Mouse (Mus musculus) embryonic facial prominence, embryonic 14.5 days (tissue): Measurements from ENCODE around the gene Rabgap1l. TPM values are rescaled to one million over a fixed set of nuclear protein-coding genes. Genes with fewer than 3 reads are reported as not detected.

Experiments used
- ATAC-seq: fragments of 200-750 bp; cut with Nextera tagmentation; 2 replicates; pipeline ENCODE4 v1.8.0; 2017; ENCODE audit warnings: low read depth, moderate number of reproducible peaks, moderate TSS enrichment
- DNase-seq: peaks from one replicate; pipeline ENCODE4 v3.0.0-alpha.2; 2015; ENCODE audit warnings: low spot score
- H3K27ac ChIP-seq: fragments of 300-500 bp; sonication (generic); replicated peaks from 2 replicates; pipeline ENCODE4 v1.5.1; 2014; ENCODE audit warnings: low read depth, mild to moderate bottlenecking, low read length, moderate library complexity
- H3K27me3 ChIP-seq: fragments of 300-500 bp; sonication (generic); replicated peaks from 2 replicates; pipeline ENCODE4 v1.6.1; 2014; ENCODE audit warnings: low read length; ENCODE audit not compliant: control insufficient read depth, insufficient read depth
- H3K36me3 ChIP-seq: fragments of 300-500 bp; sonication (generic); 2 replicates; pipeline ENCODE4 v1.6.1; 2014; ENCODE audit warnings: low read length, mixed read lengths; ENCODE audit not compliant: control insufficient read depth, insufficient read depth
- H3K4me1 ChIP-seq: fragments of 300-500 bp; sonication (generic); 2 replicates; pipeline ENCODE4 v1.6.1; 2014; ENCODE audit warnings: antibody characterized with exemption, low read length; ENCODE audit not compliant: control insufficient read depth, insufficient read depth
- H3K4me2 ChIP-seq: fragments of 300-500 bp; sonication (generic); 2 replicates; pipeline ENCODE4 v1.6.1; 2014; ENCODE audit warnings: low read depth, mild to moderate bottlenecking, low read length, moderate library complexity, mixed read lengths
- H3K4me3 ChIP-seq: fragments of 300-500 bp; sonication (generic); 2 replicates; pipeline ENCODE4 v1.5.1; 2014; ENCODE audit warnings: low read depth, mild to moderate bottlenecking, low read length
- H3K9ac ChIP-seq: fragments of 300-500 bp; sonication (generic); 2 replicates; pipeline ENCODE4 v1.6.1; 2014; ENCODE audit warnings: low read depth, mild to moderate bottlenecking, low read length, moderate library complexity, mixed read lengths
- H3K9me3 ChIP-seq: fragments of 300-500 bp; sonication (generic); 2 replicates; pipeline ENCODE4 v1.6.1; 2016; ENCODE audit warnings: low read length; ENCODE audit not compliant: control insufficient read depth
- whole genome bisulfite sequencing: fragments of 180-500 bp; shearing (Covaris S2); extraction: QIAGEN DNeasy Blood & Tissue Kit; methylation state at CpG from one replicate; pipeline ENCODE4 v1.1.7; 2014; 5-methylcytosine and 5-hydroxymethylcytosine counted together
- polyA plus RNA-seq: library from polyadenylated mRNA; unstranded; fragments of >200 nt; fragmentation: Nextera tagmentation; extraction: Ambion mirVana; gene quantifications from 2 replicates; pipeline ENCODE4 v1.2.1, GENCODE M21; 2014

Gene Rabgap1l
- polyA plus RNA-seq, 1 experiment from 2014 or later, result 16.3 TPM

- Histone ChIP-seq H3K9ac (no peak overlapping the region), H3K4me1 (peaks cover 4% of the 10 kb centered on the region; the same call in 1 of the 2 replicates), H3K27me3 (no peaks in the 10 kb centered on the region), H3K4me3 (no peak overlapping the region), H3K36me3 (no peaks in the 10 kb centered on the region), H3K9me3 (no peaks in the 10 kb centered on the region), H3K27ac (no peak overlapping the region), H3K4me2 (no peak overlapping the region)
- peak; percentile 94 for DNase-seq
- ATAC-seq, result peak; percentile 90
- WGBS, result 12% methylated on average over 1 of the region's 1 CpGs
These were observed 99.9 kb downstream of the Rabgap1l start for GRCm38 (mm10) chr1:160693094-160693447.

DNA sequence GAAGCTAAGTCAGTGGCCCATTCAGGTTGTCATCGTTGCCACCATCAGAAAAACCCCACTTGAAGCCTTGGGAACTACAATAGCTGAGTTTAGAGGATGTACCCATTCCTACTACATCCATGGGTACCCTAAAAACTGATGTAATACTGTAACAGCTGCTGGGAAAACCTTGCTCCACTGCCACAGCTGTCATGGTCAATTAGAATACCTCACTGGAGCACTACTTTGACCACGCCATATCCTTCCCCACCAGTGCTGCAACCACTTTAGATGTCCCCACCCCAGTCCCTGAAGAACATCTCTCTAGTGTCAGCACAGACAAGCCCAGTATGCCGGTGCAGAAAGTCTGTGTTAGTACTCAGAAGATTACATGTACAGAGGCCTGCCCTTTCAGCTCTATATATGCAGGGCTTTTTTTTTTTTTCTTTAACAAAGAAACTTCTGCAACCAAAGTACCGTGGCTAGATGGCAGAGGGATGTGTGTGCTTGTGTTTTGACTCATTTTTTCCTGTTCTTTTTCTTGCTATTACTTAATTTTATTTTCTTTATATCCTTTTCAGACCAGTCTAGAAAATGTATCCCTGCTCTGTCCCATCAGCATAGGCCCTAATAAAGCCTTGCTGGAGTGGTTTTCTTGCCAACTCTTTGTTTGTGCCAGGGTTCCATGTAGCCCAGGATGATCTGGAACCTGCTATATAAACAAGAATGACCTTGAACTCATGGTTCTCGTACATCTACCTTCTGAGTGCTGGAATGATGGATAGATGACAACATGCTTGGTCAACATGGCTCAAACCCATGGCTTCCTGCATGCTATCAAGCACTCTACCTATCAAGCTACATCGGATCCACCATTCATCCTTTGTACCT is 100.6 kb downstream of the Rabgap1l start:
- 87% methylated on average over 6 of the region's 6 CpGs for WGBS
- no peak overlapping the region for H3K4me2 ChIP-seq
- H3K9ac ChIP-seq, result no peak overlapping the region

DNA sequence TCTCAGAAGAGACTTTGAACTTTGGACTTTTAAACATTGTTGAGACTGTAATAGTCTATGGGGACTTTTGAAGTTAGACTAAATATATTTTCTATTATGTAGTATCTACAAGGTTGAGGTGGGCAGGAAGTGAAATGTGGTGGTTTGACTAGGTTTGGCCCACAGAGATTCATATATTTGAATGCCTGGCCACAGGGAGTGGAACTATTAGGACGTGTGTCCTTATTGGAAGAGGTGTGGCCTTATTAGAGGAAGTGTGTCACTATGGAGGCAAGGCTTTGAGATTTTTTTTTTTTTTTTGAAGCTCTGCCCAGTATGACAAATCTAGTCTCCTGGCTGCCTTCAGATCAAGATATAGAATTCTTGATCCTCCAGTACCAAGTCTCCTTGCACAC is 101.8 kb downstream of the Rabgap1l start:
- Histone ChIP-seq H3K27me3 (no peaks in the 10 kb centered on the region), H3K36me3 (no peaks in the 10 kb centered on the region), H3K9ac (no peak overlapping the region), H3K27ac (no peak overlapping the region), H3K9me3 (no peaks in the 10 kb centered on the region), H3K4me2 (no peak overlapping the region), H3K4me3 (no peak overlapping the region), H3K4me1 (peaks cover 4% of the 10 kb centered on the region; the same call in 1 of the 2 replicates)
- no peak for ATAC-seq
- 92% methylated on average over 1 of the region's 1 CpGs for WGBS
- no peak for DNase-seq

More for the DNA sequence above, 100.6 kb downstream of the Rabgap1l start:
- no peaks in the 10 kb centered on the region for H3K27me3 ChIP-seq
- H3K4me3 ChIP-seq, result no peak overlapping the region
- no peak overlapping the region for H3K27ac ChIP-seq
- DNase-seq (peak; percentile 12), ATAC-seq (no peak)
- no peaks in the 10 kb centered on the region for H3K36me3 ChIP-seq
- no peaks in the 10 kb centered on the region for H3K9me3 ChIP-seq
- H3K4me1 ChIP-seq, result peaks cover 4% of the 10 kb centered on the region; the same call in 1 of the 2 replicates

DNA sequence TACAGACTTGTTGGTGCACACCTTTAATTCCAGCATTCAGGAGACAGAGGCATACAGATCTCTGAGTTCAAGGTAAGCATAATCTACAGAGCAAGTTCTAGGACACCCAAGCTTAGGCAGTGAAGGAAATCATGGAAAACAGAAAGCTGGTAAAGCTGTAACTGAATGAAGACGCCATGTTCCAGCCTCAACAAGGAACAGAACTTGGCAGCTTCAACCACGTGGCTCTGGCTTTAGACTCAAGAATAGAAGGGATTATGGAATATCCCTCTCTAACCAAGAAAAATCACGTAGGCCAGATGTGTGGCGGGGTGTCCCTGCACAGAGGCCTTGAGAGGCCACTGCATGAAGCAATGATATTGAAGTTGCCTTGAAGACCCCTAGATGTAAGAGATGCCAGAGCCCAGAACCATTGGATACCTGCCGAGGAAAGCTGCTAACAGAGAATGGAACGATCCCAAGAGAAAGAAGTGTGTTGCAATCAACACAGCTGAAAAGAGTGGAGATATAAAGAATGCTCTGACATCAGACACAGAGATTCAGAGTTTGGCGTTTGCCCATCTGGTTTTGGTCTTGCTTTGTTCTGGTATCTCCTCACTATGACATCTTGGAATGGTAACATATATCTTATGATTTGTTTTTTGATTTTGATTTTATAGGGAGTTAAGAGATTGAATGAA is 102.4 kb downstream of the Rabgap1l start:
- H3K9ac ChIP-seq, result no peak overlapping the region
- WGBS, result 93% methylated on average over 7 of the region's 7 CpGs
- H3K4me2 ChIP-seq, result no peak overlapping the region
- no peaks in the 10 kb centered on the region for H3K36me3 ChIP-seq
- H3K9me3 ChIP-seq, result 0 out of 2 replicates have a peak, but pooled peaks cover under 1% of the 10 kb centered on the region
- DNase-seq (no peak), ATAC-seq (no peak)
- H3K4me3 ChIP-seq, result no peak overlapping the region
- no peak overlapping the region for H3K27ac ChIP-seq
- H3K4me1 ChIP-seq, result peaks cover 4% of the 10 kb centered on the region; the same call in 1 of the 2 replicates
- no peaks in the 10 kb centered on the region for H3K27me3 ChIP-seq

GRCm38 (mm10) chr1:160689511-160689910 is 103.5 kb downstream of the Rabgap1l start:
- Histone ChIP-seq H3K4me1 (peaks cover 4% of the 10 kb centered on the region; the same call in 1 of the 2 replicates), H3K27me3 (no peaks in the 10 kb centered on the region), H3K27ac (no peak overlapping the region), H3K4me3 (no peak overlapping the region), H3K9me3 (0 out of 2 replicates have a peak, but pooled peaks cover 3% of the 10 kb centered on the region), H3K36me3 (no peaks in the 10 kb centered on the region), H3K4me2 (no peak overlapping the region), H3K9ac (no peak overlapping the region)
- ATAC-seq (no peak), DNase-seq (no peak)

DNA sequence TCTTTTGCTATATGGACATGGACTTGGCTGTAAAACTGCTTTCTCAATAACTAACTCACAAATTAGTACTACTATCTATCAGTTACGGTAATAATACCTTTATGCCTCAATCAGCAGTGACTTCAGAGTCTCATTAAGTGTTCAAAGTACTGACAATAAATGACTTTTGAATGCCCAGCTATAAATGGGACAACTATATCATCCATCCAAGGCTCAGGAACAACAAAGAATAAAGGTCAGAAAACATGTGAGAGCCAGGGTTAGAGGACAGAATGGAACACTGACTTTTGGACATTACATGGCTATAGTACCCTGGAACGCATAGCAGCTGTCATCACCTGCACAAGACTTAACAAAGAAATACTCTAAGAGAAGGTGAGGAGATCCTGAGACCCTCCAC is 108.8 kb downstream of the Rabgap1l start:
- Histone ChIP-seq H3K27ac (no peak overlapping the region), H3K27me3 (no peaks in the 10 kb centered on the region), H3K4me3 (no peak overlapping the region), H3K36me3 (no peaks in the 10 kb centered on the region), H3K9me3 (0 out of 2 replicates have a peak, but pooled peaks cover 3% of the 10 kb centered on the region), H3K4me2 (no peak overlapping the region), H3K9ac (no peak overlapping the region), H3K4me1 (no peaks in the 10 kb centered on the region)
- DNase-seq (no peak), ATAC-seq (no peak)
- 92% methylated on average over 2 of the region's 2 CpGs for WGBS

DNA sequence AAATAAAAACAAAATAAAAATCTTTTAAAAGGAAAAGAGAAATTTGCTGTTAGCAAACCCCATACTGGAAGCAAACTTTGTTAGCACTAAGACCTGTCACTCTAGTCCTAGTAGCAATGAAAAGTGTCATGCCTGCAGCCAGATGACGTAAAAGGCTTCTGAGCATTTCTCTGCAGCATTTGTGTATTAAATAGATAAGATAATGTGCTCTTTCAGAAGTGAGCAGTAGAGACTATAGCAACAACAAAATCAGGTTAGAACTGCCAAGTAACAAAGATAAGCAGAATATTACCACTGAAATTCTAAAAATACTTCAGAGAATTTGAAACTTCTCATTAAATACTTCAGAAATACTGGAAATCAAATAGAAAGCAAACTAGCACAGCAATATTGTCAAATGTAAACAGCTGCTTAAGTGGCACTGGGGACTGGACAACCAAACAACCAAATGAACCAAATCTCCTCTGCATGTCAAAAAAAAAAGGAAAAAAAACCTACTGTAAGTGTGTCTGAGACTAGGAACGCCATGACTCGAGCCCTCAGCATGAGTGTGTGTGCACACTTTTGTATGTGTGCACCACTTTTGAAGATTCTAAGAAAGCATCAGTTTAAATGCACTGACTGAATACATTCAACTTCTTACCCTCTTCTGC is 111.5 kb downstream of the Rabgap1l start:
- Histone ChIP-seq H3K4me1 (no peaks in the 10 kb centered on the region), H3K4me3 (no peak overlapping the region), H3K4me2 (no peak overlapping the region), H3K36me3 (no peaks in the 10 kb centered on the region), H3K9ac (no peak overlapping the region), H3K27ac (no peak overlapping the region), H3K27me3 (no peaks in the 10 kb centered on the region), H3K9me3 (0 out of 2 replicates have a peak, but pooled peaks cover 3% of the 10 kb centered on the region)
- ATAC-seq (no peak), DNase-seq (no peak)
- 93% methylated on average over 3 of the region's 3 CpGs for WGBS

DNA sequence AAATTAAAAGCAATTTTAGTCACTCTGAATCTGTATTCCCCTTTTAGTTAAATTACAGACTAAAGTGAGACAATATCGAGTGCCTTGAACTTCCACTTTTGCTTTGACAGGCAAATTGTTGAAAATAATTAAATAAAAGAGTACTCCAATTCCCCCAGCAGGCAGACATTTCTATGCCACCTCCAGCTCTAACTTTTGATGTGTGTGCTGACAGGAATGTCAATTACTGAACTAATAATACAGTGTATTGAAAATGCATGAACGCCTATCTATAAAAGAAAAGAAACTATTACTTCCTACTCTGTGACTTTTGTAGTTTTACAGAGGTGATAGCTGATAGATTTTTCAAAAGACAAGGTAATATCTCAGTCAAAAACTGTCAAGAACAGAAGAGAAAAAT is 118.2 kb downstream of the Rabgap1l start:
- no peaks in the 10 kb centered on the region for H3K4me1 ChIP-seq
- 67% methylated on average over 2 of the region's 2 CpGs for WGBS
- H3K27ac ChIP-seq, result no peak overlapping the region
- DNase-seq (no peak), ATAC-seq (no peak)
- no peak overlapping the region for H3K4me3 ChIP-seq
- H3K27me3 ChIP-seq, result no peaks in the 10 kb centered on the region
- H3K9ac ChIP-seq, result no peak overlapping the region
- no peaks in the 10 kb centered on the region for H3K9me3 ChIP-seq
- H3K36me3 ChIP-seq, result no peaks in the 10 kb centered on the region
- no peak overlapping the region for H3K4me2 ChIP-seq
